Mouse (Mus musculus) C2C12 (cell line): ENCODE data around the gene Zbtb9. TPM values are rescaled to one million over a fixed set of nuclear protein-coding genes. Genes with fewer than 3 reads are reported as not detected.
"Not testable (repeated sequence)": the region's sequence is repeated elsewhere in the genome, so short reads cannot be mapped to it uniquely, and the experiment has no call there.

Experiments used
- H3K27me3 ChIP-seq: one replicate; pipeline ENCODE4 v1.6.1; 2011; ENCODE audit not compliant: control insufficient read depth, insufficient read depth, insufficient read length
- H3K36me3 ChIP-seq: one replicate; pipeline ENCODE4 v1.6.1; 2011; ENCODE audit not compliant: control insufficient read depth, insufficient read depth
- H3K4me3 ChIP-seq: one replicate; pipeline ENCODE4 v1.5.1; 2011; ENCODE audit warnings: mild to moderate bottlenecking, control low read depth; ENCODE audit not compliant: poor library complexity, insufficient read depth, severe bottlenecking
- H3K79me2 ChIP-seq: one replicate; pipeline ENCODE4 v1.6.1; 2011; ENCODE audit not compliant: control insufficient read depth, insufficient read depth
- H3K79me3 ChIP-seq: one replicate; pipeline ENCODE4 v1.6.1; 2011; ENCODE audit warnings: low read depth, control low read depth
- H3ac ChIP-seq: one replicate; pipeline ENCODE3; 2011; ENCODE audit warnings: low read depth; ENCODE audit not compliant: control insufficient read depth, insufficient read length
- CEBPB ChIP-seq: IDR thresholded peaks from one replicate; pipeline ENCODE4 v1.6.1; 2011; ENCODE audit warnings: low read depth, mild to moderate bottlenecking, control low read depth, moderate library complexity
- CTCF ChIP-seq: IDR thresholded peaks from one replicate; pipeline ENCODE4 v1.5.1; 2011; ENCODE audit not compliant: control insufficient read depth, insufficient read depth, insufficient read length
- FOSL1 ChIP-seq: IDR thresholded peaks from one replicate; pipeline ENCODE4 v1.8.0; 2011; ENCODE audit warnings: mild to moderate bottlenecking, low read length; ENCODE audit not compliant: poor library complexity, insufficient read depth, severe bottlenecking
- MAX ChIP-seq: IDR thresholded peaks from one replicate; pipeline ENCODE4 v1.6.1; 2011; ENCODE audit warnings: mild to moderate bottlenecking, control low read depth
- MYOD1 ChIP-seq: IDR thresholded peaks from one replicate; pipeline ENCODE4 v1.6.1; 2011; ENCODE audit warnings: low read depth; ENCODE audit not compliant: control insufficient read depth, insufficient read length
- MYOG ChIP-seq: IDR thresholded peaks from one replicate; pipeline ENCODE4 v1.6.1; 2011; ENCODE audit not compliant: control insufficient read depth, insufficient read length; ENCODE audit errors: extremely low read depth
- USF1 ChIP-seq: IDR thresholded peaks from one replicate; pipeline ENCODE4 v1.6.1; 2011; ENCODE audit warnings: low read depth, mild to moderate bottlenecking, control low read depth, moderate library complexity
- polyA plus RNA-seq: library from polyadenylated mRNA; unstranded; fragments of >200 nt; fragmentation: generic; extraction: Trizol; gene quantifications from one replicate; pipeline ENCODE4 v1.2.1, GENCODE M21; 2012; ENCODE audit warnings: missing spikeins

The Zbtb9 gene
- polyA plus RNA-seq, 1 experiment = 6.8 TPM

DNA sequence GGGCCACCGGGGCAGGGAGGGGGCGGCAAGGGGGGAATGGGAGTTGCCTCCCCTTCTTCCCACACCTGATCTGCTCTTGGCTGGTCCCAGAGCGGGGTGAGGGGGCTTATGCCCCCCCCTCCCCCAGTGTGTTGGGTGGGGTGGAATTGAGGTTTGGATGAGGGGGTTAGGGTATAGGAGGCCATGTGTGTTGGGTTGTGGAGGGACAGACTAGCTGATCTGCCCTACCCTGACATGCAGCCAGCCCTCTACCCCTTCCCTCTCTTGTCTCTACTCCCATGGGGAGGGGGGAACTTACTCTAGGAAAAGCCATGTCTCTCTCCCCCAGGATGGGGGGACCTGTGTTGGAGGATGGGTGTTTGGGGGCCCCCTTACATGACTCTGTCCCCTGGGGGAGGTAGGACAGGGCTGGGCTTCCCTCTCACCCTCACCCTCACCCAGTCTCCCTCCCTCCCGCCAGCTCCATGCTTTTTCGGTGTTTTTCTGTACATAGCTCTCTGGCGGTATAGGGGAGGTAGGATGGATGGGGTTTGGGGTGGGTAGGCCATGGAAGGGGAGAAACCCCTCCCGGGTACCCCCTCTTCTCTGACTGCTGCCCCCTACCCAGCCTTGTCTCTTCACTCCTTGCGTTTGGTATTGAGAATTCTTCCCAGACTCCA lies 1.6 kb upstream of the Zbtb9 start:
- Histone ChIP-seq H3K27me3 (no peaks in the 10 kb centered on the region), H3K79me2 (peaks cover 32% of the 10 kb centered on the region), H3K4me3 (no peak overlapping the region), H3ac (no peak overlapping the region), H3K79me3 (peaks cover 26% of the 10 kb centered on the region), H3K36me3 (peaks cover 13% of the 10 kb centered on the region)
- TF ChIP-seq MAX = no peak
- no peak for TF ChIP-seq MYOD1
- TF ChIP-seq FOSL1 = no peak
- no peak for TF ChIP-seq CEBPB
- no peak for TF ChIP-seq CTCF
- no peak for TF ChIP-seq MYOG
- no peak for TF ChIP-seq USF1

DNA sequence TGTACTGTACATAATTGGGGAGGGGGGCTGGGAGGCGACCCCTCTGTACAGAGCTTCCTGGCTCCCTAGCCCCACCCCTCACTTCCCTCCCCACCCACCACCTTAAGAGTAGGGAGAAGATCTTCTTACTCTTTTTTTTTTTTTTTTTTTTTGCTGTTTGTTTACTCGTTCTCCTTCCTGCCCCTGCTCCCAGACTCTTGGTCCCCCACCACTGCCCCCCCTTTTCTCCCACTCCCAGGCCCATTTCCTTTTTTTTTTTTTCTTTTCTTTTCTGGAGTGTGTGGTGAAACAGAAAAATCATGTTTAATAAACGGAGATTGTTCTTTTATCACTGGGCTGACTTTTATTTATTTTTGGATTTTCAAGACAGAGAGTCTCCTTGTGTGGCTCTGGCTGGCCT lies 860 bp upstream of the Zbtb9 start:
- Histone ChIP-seq H3K36me3 (peaks cover 20% of the 10 kb centered on the region), H3ac (peak overlapping the region; percentile 76), H3K79me2 (peaks cover 37% of the 10 kb centered on the region), H3K27me3 (no peaks in the 10 kb centered on the region), H3K4me3 (peak overlapping the region; percentile 74), H3K79me3 (peaks cover 28% of the 10 kb centered on the region)
- no peak for TF ChIP-seq MYOD1
- TF ChIP-seq FOSL1 = no peak
- no peak for TF ChIP-seq MYOG
- no peak for TF ChIP-seq CTCF
- no peak for TF ChIP-seq MAX
- TF ChIP-seq USF1 = no peak
- no peak for TF ChIP-seq CEBPB

DNA sequence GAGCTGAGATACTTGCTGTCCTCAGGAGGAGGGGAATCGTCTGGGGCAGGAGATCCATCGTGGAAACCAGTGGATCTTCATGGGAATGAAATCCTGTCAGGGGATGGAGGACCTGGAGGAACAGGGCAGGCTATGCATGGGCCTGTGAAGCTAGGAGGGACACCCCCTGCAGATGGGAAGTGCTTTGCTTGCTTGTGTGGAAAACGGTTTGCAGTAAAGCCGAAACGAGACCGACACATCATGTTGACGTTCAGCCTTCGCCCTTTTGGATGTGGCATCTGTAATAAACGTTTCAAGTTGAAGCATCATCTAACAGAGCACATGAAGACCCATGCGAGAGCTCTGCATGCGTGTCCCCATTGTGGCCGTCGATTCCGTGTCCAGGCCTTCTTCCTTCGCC lies 1.6 kb downstream of the Zbtb9 start:
- H3K79me3 ChIP-seq = peaks cover 28% of the 10 kb centered on the region
- H3K36me3 ChIP-seq = peaks cover 36% of the 10 kb centered on the region
- peaks cover 37% of the 10 kb centered on the region for H3K79me2 ChIP-seq
- H3ac ChIP-seq = no peak overlapping the region
- H3K4me3 ChIP-seq = no peak overlapping the region
- TF ChIP-seq FOSL1 (no peak), MAX (no peak)
- H3K27me3 ChIP-seq = no peaks in the 10 kb centered on the region

DNA sequence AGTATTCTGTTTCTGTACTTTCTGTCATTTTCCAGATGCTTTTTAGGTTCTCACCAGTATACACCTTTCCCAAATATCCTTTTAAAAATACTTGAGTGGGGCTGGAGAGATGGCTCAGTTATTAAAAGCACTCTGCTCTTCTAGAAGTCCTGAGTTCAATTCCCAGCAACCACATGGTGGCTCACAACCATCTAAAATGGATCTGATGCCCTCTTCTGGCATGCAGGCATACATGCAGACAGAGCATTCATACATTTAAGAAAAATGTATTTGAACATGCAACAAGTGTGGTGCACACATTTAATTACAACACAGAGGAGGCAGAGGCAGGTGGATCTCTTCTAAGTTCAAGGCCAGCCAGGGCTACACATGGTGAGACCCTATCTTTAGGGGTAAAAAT lies 2.4 kb downstream of the Zbtb9 start:
- peaks cover 28% of the 10 kb centered on the region for H3K79me3 ChIP-seq
- no peaks in the 10 kb centered on the region for H3K27me3 ChIP-seq
- peaks cover 37% of the 10 kb centered on the region for H3K79me2 ChIP-seq
- no peak overlapping the region for H3ac ChIP-seq
- peaks cover 36% of the 10 kb centered on the region for H3K36me3 ChIP-seq
- H3K4me3 ChIP-seq = no peak overlapping the region
- TF ChIP-seq FOSL1 (no peak), USF1 (no peak), MYOD1 (no peak), MAX (no peak), MYOG (no peak), CEBPB (no peak), CTCF (no peak)

- Histone ChIP-seq H3K36me3 (peaks cover 36% of the 10 kb centered on the region), H3K79me3 (peaks cover 27% of the 10 kb centered on the region), H3K79me2 (peaks cover 37% of the 10 kb centered on the region)
- not testable (repeated sequence) for H3ac ChIP-seq, H3K27me3 ChIP-seq, H3K4me3 ChIP-seq
Measured at GRCm38 (mm10) chr17:26977354-26977753, 4.4 kb downstream of the Zbtb9 start.

- peaks cover 36% of the 10 kb centered on the region for H3K36me3 ChIP-seq
- no peak overlapping the region for H3ac ChIP-seq
- peaks cover 13% of the 10 kb centered on the region for H3K79me3 ChIP-seq
- TF ChIP-seq USF1 (no peak), MAX (no peak), MYOD1 (no peak), FOSL1 (no peak), MYOG (no peak), CTCF (no peak), CEBPB (no peak)
- H3K27me3 ChIP-seq = no peaks in the 10 kb centered on the region
- H3K4me3 ChIP-seq = no peak overlapping the region
- H3K79me2 ChIP-seq = peaks cover 25% of the 10 kb centered on the region
Measured at GRCm38 (mm10) chr17:26979426-26979825, 6.5 kb downstream of the Zbtb9 start.
